Mouse (Mus musculus): Measurements from ENCODE around the gene Scgb1a1.

Scgb1a1 gene

DNA sequence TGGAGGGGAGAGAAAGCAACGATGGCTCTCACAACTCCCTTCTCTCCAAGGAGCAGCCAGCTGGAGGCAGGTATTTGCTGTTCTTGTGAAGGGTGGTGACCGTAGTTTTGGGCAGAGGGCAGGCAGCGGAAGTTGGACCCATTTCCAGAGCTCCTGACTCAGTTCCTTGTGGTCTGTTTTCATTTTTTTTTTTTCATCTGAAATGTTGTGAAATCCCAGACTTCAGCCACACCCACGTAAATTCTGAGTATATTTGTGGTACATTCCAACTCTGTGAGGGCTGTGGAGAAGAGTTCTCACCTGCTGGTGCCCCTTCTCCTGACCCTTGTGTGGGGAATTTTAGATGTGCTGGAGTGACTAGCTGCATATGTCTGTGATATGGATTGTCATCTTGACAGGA is 27.7 kb downstream of the Scgb1a1 start:
- ChIA-PET POLR2A (interaction anchor here in 3 of 4 experiments (0.7 to 11.6 kb wide), 20 partner anchors 10 to 189 kb away, joined by 3 to 188 read pairs (median 6); partner anchors contain the start of genes 1810009A15Rik (in 1 of the 3), Eef1g (in 1 of the 3), Ganab (in 1 of the 3) and Gm49416 (in 1 of the 3)), CTCF (no interaction called here)

DNA sequence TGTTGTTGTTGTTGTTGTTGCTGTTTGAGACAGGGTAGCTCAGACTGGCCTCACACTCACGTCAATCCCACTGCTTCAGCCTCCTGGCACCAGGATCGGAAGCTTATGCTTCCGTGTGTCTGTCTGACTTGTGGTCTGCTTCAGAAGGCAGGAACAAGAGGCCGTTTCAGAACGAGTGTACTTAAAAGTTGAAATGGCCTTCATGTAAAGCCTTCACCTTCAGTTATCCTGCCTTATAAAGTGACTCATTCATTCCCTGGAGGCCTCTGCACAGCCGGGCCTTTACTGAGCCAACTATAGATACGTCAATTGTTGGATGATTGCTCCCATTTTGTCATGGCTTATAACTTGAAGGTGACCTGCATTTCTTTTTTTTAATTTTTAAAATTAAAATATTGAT is 28.4 kb downstream of the Scgb1a1 start:
- CTCF ChIA-PET = interaction anchor here in 1 of 4 experiments (0.5 kb wide), 1 partner anchor 206 kb away, joined by 3 read pairs; no protein-coding TSS in a partner anchor
- POLR2A ChIA-PET = interaction anchor here in 3 of 4 experiments (0.7 to 11.6 kb wide), 24 partner anchors 9 to 188 kb away, joined by 3 to 188 read pairs (median 6); partner anchors contain the start of genes 1810009A15Rik (in 2 of the 3), Ahnak (in 2 of the 3), Gm49416 (in 2 of the 3) and Eef1g (in 1 of the 3)

DNA sequence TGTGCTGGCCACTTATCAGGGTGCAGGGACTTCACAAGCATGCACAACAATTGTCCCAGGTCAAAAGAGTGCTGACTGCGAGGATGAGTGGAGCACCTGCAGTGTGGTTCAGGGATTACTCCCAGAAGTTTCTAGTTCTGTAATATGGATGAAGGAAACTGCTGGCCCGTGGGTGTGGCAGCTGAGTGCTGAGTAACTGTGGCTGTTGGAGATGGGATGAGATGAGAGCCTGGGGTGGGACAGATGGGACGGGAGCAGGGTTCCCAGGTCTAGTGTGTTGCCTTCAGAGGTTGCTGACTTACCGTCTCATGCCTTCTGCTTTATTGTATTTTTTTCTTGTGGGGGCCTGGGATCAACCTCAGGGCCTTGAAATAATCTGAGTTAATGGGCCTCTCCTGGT is 28.8 kb downstream of the Scgb1a1 start:
- CTCF ChIA-PET = interaction anchor here in 1 of 4 experiments (0.5 kb wide), 1 partner anchor 206 kb away, joined by 3 read pairs; no protein-coding TSS in a partner anchor

DNA sequence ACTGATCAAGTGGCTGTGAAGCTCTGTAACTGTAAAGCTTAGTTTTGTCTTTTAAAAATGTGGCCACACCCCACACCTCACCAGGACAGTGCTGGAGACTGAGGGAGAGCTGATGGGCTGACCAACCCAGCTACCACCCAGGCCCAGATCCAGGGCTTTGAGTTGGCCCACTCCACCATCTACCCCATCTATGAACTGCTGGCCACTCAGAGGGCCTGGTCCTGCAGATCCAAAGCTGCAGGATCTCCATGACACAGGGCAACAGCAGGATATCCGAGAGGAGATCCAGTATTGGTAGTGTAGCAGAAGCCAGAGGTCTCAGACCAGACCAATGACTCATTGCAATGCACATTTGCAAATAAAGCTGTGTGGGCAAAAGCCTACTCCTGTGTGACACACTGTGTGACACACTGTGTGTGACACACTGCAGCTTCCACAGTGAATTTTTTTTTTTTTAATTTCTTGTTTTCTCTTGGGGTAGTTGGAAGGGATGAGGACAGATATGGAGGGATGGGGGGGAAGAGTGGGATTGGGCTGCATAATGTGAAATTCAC is 29.4 kb downstream of the Scgb1a1 start:
- CTCF ChIA-PET = interaction anchor here in 1 of 4 experiments (1.0 kb wide), 1 partner anchor 340 kb away, joined by 3 read pairs; no protein-coding TSS in a partner anchor
- POLR2A ChIA-PET = interaction anchor here (0.7 to 11.6 kb wide), 34 partner anchors 8 to 239 kb away, joined by 3 to 188 read pairs (median 4); partner anchors contain the start of genes 1810009A15Rik (in 2 of the 4), Ahnak (in 2 of the 4), Eef1g (in 2 of the 4) and Gm49416 (in 2 of the 4)

More for the DNA sequence above, 28.8 kb downstream of the Scgb1a1 start:
- POLR2A ChIA-PET = interaction anchor here in 3 of 4 experiments (0.8 to 11.6 kb wide), 25 partner anchors 9 to 170 kb away, joined by 3 to 188 read pairs (median 7); partner anchors contain the start of genes 1810009A15Rik (in 2 of the 3), Ahnak (in 2 of the 3), Gm49416 (in 2 of the 3) and Eef1g (in 1 of the 3)

DNA sequence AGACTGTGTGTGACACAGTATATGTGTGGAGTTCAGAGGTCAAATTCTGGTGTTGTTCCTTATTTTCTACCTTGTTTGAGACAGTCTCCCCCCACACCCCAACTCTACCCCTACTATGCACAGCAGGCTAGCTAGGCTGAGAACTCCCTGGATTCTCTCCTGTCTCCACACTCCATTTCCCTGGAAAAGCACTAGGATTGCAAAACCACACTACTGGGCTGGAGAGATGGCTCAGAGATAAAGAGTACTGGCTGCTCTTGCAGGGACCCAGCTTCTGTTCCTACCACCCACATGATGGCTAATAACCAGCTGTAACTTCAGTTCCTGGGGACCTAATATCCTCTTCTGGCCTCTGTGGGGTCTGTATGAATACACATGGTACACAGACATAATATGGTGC is 30.1 kb downstream of the Scgb1a1 start:
- POLR2A ChIA-PET = interaction anchor here (0.7 to 11.6 kb wide), 24 partner anchors 9 to 238 kb away, joined by 3 to 188 read pairs (median 6); partner anchors contain the start of genes Eef1g (in 2 of the 4), Ttc9c (in 1 of the 4) and Ubxn1 (in 1 of the 4)
- CTCF ChIA-PET = interaction anchor here in 2 of 4 experiments (1.0 to 1.4 kb wide), 2 partner anchors 8 to 339 kb away, joined by 3 read pairs; no protein-coding TSS in a partner anchor

DNA sequence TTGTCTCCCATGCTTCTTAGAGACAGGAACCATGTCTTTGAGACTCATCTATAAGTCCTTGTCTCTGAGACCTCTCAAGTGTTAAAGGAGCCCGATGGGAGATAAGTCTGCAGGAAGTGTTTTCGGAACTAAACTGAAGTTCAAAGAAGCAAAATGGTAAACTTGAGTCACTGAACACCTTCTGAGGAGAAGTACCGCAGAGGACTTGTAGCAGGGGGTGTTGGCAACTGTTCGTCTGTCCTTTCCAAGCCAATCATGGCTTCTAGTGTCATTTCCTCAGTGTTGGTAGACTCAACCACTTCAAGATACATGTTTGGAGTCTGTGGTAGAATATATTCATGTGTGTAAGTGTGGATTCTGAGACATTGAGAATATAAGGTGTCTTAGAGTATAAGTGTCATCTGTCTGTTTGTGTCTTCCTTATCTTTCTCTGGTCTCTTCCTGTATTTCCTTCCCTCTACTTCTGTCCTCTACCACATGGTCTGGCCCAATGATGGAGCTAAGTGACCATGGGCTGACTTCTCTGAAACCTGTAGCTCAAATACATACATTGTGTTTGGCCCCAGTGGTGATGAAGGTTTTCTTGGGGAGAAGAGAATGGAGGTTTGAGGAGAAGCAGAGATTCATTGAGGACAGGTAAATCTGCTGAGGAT is 31.9 kb downstream of the Scgb1a1 start:
- POLR2A ChIA-PET = interaction anchor here in 2 of 4 experiments (2.5 to 7.5 kb wide), 5 partner anchors 9 to 90 kb away, joined by 11 to 65 read pairs (median 15); partner anchors contain the start of gene Eef1g (in 1 of the 2)
- CTCF ChIA-PET = no interaction called here

DNA sequence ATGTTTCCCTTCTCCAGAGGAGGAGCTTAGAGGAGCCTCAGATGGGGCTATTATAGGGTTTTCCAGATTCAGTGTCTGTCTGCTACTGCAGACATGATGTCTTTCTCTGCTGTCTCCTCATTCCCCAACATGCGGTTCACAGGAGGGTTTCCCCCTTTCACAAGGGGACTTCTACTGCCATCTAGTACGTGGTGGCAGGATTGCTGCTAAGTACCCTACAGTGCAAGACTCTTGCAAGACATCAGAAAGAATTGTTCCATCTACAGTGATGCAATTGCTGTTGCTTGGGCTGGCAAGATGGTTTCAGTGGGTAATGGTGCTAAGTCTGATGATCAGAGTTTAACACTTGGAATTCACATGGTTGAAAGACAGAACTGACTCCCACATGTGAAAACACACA is 32.6 kb downstream of the Scgb1a1 start:
- CTCF ChIA-PET = no interaction called here
- POLR2A ChIA-PET = interaction anchor here in 1 of 4 experiments (0.9 to 2.1 kb wide), 3 partner anchors 11 to 76 kb away, joined by 3 to 8 read pairs (median 4); no protein-coding TSS in a partner anchor

DNA sequence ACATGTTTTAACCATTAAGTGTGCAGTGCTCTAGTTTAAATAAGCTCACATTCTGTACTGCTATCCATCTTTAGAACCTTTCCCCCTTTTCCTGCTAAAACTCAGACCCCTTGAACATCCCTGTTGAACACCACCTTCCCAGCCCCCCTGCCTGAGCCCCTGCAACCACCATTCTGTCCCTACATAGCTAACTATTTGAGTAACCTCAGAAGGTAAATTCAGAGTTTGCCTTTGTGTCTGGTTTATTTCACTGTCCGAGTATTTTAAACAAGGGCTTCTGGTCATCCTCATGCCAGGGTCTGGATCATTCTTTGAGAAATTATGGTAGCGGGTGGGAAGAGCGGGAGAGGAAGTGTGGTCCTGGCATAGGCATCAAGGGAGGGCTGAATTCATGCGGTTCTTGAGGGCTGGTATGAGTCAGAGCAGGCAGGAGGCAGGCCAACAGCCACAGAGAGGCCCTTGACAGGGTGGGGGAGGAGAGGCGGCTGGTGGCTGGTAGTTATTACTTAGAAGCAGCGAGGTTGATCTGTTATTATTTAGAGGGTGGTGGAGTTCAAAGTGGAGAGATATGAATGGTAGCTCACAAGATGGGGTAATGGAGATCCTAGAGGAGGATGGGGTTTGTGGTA is 34.8 kb downstream of the Scgb1a1 start:
- ChIA-PET CTCF (no interaction called here), POLR2A (interaction anchor here in 3 of 4 experiments (0.6 to 2.8 kb wide), 31 partner anchors 8 to 339 kb away, joined by 3 to 11 read pairs (median 4); partner anchors contain the start of genes Ahnak (in 1 of the 3) and Eef1g (in 1 of the 3))

DNA sequence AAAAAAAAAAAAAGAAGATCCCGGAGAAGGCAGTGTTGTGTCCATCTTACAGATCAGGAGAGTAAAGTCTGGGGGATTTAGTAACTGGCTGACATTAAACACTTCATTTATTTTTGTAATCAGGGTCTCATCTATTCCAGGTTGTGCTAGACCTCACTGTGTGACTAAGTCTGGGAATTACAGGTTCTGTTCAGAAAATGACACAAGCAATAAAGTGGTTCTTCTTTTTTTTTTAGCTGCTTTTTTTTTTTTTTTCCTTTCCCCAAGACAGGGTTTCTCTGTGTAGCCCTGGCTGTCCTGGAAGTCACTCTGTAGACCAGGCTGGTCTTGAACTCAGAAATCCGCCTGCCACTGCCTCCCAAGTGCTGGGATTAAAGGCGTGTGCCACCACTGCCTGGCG is 35.8 kb downstream of the Scgb1a1 start:
- ChIA-PET POLR2A (interaction anchor here in 3 of 4 experiments (0.7 to 2.8 kb wide), 16 partner anchors 8 to 85 kb away, joined by 3 to 11 read pairs (median 5); partner anchors contain the start of gene Eef1g (in 1 of the 3)), CTCF (interaction anchor here in 1 of 4 experiments (0.6 kb wide), 1 partner anchor 54 kb away, joined by 3 read pairs; no protein-coding TSS in a partner anchor)

DNA sequence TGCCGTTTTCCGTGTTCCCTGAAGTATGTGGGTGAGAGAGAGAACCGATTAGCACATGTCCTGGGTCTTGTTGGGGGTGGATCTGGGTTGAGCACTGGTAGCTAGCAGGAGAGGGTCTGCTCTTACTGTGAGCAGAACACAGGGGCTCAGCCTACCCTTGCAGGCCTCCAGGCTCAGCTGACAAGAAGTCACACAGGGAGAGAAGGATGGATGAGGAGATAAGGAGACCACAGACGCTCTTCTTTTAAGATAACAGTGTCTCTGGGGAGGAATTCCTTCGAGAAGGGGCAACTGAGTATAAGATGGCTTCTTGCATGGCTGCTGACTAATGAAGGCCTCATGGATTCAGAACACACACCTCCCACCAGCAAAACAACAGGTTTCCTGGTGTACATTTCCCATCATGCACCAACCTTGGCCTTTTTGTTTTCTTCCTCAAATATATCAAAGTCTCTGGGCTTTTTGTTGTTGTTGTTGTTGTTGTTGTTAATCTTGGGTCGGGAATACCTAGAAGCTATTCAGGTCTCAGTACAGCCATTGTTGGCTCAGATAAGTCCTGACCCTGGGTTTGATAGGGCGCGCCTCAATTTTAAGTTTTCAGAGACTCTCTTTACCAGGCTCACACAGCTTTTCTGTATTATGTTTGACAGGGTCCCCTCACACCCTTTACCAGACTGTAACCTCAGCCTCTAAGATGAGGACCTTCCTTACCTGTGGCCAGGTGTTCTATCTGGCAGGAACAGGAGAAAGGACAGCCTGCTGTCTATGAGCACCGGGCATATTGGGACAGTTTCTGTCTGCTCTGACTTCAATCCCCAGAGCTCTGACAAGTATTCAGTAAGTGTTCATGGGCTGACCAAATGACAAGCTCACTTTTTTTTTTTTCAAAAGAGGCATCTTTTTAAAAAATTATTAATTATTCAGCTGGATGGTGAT is 37.2 kb downstream of the Scgb1a1 start:
- POLR2A ChIA-PET = interaction anchor here in 3 of 4 experiments (0.6 to 1.8 kb wide), 19 partner anchors 9 to 225 kb away, joined by 3 to 11 read pairs (median 4); no protein-coding TSS in a partner anchor
- CTCF ChIA-PET = interaction anchor here in 1 of 4 experiments (0.8 kb wide), 1 partner anchor 866 kb away, joined by 3 read pairs; no protein-coding TSS in a partner anchor

DNA sequence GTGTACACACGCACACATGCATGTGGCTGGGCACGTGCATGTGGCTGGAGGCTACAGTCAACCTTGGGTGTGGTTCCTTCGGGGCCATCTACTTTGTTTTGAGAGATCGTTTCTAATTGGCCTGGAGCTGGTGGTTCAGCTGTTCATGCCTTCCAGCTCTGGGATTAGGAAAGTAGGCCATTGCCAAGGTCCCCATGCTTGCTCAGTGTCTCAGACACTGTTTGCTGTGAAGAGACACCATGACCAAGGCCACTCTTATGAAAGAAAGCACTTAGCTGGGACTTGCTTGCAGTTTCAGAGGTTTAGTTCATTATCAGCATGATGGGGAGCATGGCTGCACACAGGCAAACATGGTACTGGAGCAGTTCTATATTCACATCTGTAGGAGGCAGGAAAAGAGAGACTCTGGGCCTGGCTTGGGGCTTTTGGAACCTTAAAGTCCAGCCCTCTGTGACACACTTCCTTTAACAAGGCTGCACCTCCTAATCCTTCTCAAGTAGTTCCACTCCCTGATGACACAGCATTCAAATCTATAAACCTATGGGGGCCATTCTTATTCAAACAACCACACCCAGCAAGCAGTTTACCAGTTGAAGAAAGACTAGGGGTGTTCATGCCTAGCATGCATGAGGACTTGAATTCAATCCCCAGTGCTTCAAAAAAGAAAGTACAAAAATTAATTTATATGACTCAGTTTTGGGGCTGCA is 38.6 kb downstream of the Scgb1a1 start:
- ChIA-PET POLR2A (interaction anchor here in 2 of 4 experiments (0.9 to 6.2 kb wide), 7 partner anchors 9 to 58 kb away, joined by 3 to 65 read pairs (median 4); partner anchors contain the start of gene Ahnak (in 1 of the 2)), CTCF (no interaction called here)

DNA sequence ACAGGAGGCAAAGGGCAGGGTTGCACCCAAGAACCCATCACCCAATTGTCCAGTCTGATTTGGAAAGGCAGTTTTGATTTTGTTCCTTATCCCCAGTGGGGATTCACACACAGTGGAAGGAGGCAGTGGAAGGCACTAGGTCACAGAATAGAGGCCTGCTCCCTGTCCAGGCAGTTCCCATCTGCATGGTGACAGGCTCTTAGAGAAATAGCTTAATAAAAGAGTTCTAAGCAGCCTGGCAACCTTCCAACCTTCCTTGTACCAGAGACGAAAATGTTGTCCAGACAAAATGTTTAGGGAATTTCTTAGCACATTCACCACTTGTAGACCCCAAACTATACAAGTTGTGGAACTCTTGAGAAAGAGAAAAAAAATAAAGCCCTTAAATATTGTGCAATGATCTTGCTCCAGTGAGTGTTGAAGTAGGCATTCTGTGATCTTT is 39.8 kb downstream of the Scgb1a1 start:
- ChIA-PET POLR2A (interaction anchor here in 3 of 4 experiments (1.0 to 9.6 kb wide), 28 partner anchors 11 to 325 kb away, joined by 3 to 121 read pairs (median 6); partner anchors contain the start of genes Ahnak (in 1 of the 3), Eef1g (in 1 of the 3) and Slc3a2 (in 1 of the 3)), CTCF (interaction anchor here in 1 of 4 experiments (0.6 kb wide), 1 partner anchor 1813 kb away, joined by 5 read pairs; no protein-coding TSS in a partner anchor)

DNA sequence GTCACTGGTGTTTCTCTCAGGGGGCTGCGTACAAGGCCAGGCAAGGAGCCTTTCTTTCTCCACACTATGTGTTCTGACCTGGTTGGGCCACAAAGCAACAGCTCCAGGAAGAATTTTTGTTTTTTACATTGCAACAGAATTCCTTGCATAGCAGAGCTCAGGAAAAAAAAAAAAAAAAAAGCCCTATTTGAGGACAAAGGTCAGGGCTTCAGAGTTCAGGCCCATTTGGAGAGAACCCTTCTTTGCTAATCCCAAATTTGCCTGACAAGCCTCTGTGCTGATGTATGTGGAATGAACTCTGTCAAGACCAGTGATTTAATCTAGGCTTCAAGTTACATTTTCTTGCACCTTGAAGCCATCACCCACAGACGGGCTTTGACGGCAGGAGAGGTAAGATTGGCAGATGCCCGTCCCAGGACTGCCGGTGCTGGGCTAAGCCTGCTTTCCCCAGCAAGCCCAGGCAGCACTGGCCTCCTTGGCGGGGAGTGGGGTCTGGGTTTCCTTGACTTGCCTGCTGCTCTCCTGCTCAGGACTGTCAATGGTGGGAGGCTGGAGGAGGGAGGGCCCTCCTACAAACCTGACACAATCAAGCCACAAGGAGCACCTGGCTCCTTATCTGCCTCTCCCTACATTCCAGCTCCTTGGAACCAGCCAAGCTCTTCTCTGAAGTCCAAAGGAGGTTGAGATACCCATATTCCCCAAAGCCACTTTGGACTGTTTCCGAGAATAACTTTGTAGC is 40.4 kb downstream of the Scgb1a1 start:
- POLR2A ChIA-PET = interaction anchor here (0.5 to 9.6 kb wide), 52 partner anchors 10 to 1172 kb away, joined by 3 to 121 read pairs (median 4); partner anchors contain the start of genes Eef1g (in 2 of the 4), Ahnak (in 1 of the 4) and Slc3a2 (in 1 of the 4)
- CTCF ChIA-PET = interaction anchor here in 3 of 4 experiments (0.6 kb wide), 3 partner anchors 31 to 56 kb away, joined by 3 read pairs; no protein-coding TSS in a partner anchor

DNA sequence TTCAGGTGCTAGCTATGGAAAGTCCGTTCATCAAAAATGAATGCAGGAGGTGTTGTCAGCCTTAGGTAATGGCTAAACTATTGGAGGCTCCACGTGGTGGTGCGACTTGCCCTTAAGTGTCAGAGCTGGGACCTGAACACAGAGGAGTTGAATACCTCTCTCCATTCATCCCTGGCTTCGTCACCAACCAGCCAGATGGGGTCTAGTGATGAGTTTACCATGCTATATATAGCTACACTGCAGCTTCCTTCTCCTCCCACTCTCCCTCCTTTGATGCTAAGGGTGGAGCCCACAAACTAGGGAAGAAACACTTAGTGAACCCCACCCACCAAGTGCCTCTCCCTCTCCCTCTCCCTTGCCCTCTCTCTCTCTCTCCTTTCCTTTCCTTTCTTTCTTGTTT is 43.5 kb downstream of the Scgb1a1 start:
- ChIA-PET POLR2A (interaction anchor here (0.5 to 9.6 kb wide), 34 partner anchors 9 to 331 kb away, joined by 3 to 121 read pairs (median 6); partner anchors contain the start of genes Ahnak (in 2 of the 4), Eef1g (in 1 of the 4) and Tut1 (in 1 of the 4)), CTCF (interaction anchor here in 3 of 4 experiments (0.6 to 0.7 kb wide), 3 partner anchors 13 to 326 kb away, joined by 3 to 4 read pairs (median 3); no protein-coding TSS in a partner anchor)

DNA sequence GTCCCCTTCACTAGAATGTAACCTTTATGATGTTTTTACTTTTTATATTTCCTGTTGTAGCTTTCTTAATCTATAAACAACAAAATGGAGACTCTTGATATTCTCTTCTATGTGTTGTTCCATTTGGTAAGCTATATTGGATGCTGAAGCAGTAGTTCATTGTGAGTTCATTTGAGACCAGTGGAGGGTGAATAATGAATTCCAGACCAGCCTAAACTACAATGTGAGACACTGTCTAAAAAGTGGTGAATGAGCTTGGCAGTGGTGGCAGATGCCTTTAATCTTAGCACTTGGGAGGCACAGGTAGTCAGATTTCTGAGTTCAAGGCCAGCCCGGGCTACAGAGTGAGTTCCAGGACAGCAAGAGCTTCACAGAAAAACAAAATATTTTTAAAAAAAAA is 44.6 kb downstream of the Scgb1a1 start:
- POLR2A ChIA-PET = interaction anchor here in 3 of 4 experiments (0.5 to 9.6 kb wide), 17 partner anchors 10 to 330 kb away, joined by 3 to 121 read pairs (median 3); partner anchors contain the start of genes Gm49416 (in 2 of the 3), 1810009A15Rik (in 1 of the 3), Eef1g (in 1 of the 3) and Gng3 (in 1 of the 3)
- CTCF ChIA-PET = interaction anchor here in 1 of 4 experiments (0.5 kb wide), 1 partner anchor 170 kb away, joined by 3 read pairs; no protein-coding TSS in a partner anchor
